Mouse (Mus musculus) kidney, embryonic 16.5 days (tissue): ENCODE results near the gene Pald1. TPM values are rescaled to one million over a fixed set of nuclear protein-coding genes. Genes with fewer than 3 reads are reported as not detected.

Experiments used
- ATAC-seq: fragments of 200-750 bp; cut with Nextera tagmentation; 2 replicates; pipeline ENCODE4 v1.8.0; 2017; ENCODE audit warnings: moderate TSS enrichment; ENCODE audit not compliant: low FRiP score, low TSS enrichment
- H3K27ac ChIP-seq: fragments of 300-500 bp; sonication (generic); 2 replicates; pipeline ENCODE4 v1.5.1; 2014; ENCODE audit warnings: low read length
- H3K27me3 ChIP-seq: fragments of 300-500 bp; sonication (generic); 2 replicates; pipeline ENCODE4 v1.6.1; 2014; ENCODE audit warnings: low read length, control low read depth, mixed read lengths; ENCODE audit not compliant: insufficient read depth
- H3K36me3 ChIP-seq: fragments of 300-500 bp; sonication (generic); 2 replicates; pipeline ENCODE4 v1.6.1; 2014; ENCODE audit warnings: low read length, control low read depth, mixed read lengths; ENCODE audit not compliant: insufficient read depth
- H3K4me1 ChIP-seq: fragments of 300-500 bp; sonication (generic); 2 replicates; pipeline ENCODE4 v1.6.1; 2014; ENCODE audit warnings: low read length, control low read depth, mixed read lengths; ENCODE audit not compliant: insufficient read depth
- H3K4me2 ChIP-seq: fragments of 300-500 bp; sonication (generic); replicated peaks from 2 replicates; pipeline ENCODE4 v1.6.1; 2014; ENCODE audit warnings: low read depth, low read length
- H3K4me3 ChIP-seq: fragments of 300-500 bp; sonication (generic); 2 replicates; pipeline ENCODE4 v1.5.1; 2014; ENCODE audit warnings: mild to moderate bottlenecking, low read length
- H3K9ac ChIP-seq: fragments of 300-500 bp; sonication (generic); replicated peaks from 2 replicates; pipeline ENCODE4 v1.6.1; 2014; ENCODE audit warnings: low read length
- H3K9me3 ChIP-seq: fragments of 300-500 bp; sonication (generic); 2 replicates; pipeline ENCODE4 v1.6.1; 2016; ENCODE audit warnings: low read length, control low read depth
- WGBS: fragments of 180-500 bp; shearing (Covaris S2); extraction: QIAGEN DNeasy Blood & Tissue Kit; methylation state at CpG from one replicate; pipeline ENCODE4 v1.1.7; 2014; 5-methylcytosine and 5-hydroxymethylcytosine counted together
- polyA plus RNA-seq: library from polyadenylated mRNA; unstranded; fragments of >200 nt; fragmentation: Nextera tagmentation; extraction: Ambion mirVana; gene quantifications from 2 replicates; pipeline ENCODE4 v1.2.1, GENCODE M21; 2015

Gene Pald1
- polyA plus RNA-seq, 1 experiment from 2014 or later: 39.5 TPM

- H3K9ac ChIP-seq: no peak overlapping the region
- H3K27ac ChIP-seq: no peak overlapping the region
- 73% methylated on average over 5 of the region's 5 CpGs for WGBS
- peaks cover 4% of the 10 kb centered on the region; the same call in 1 of the 2 replicates for H3K4me1 ChIP-seq
- no peak for ATAC-seq
- no peak overlapping the region for H3K4me2 ChIP-seq
- H3K27me3 ChIP-seq: no peaks in the 10 kb centered on the region
- peaks cover 11% of the 10 kb centered on the region for H3K36me3 ChIP-seq
- H3K4me3 ChIP-seq: no peak overlapping the region
- no peaks in the 10 kb centered on the region for H3K9me3 ChIP-seq
Observed at GRCm38 (mm10) chr10:61331046-61331445, 52.3 kb downstream of the Pald1 start.

- H3K9ac ChIP-seq: no peak overlapping the region; the same call in 1 of the 2 replicates
- H3K27ac ChIP-seq: no peak overlapping the region
- H3K4me3 ChIP-seq: no peak overlapping the region
- ATAC-seq: no peak
- no peak overlapping the region for H3K4me2 ChIP-seq
- H3K9me3 ChIP-seq: no peaks in the 10 kb centered on the region
- peaks cover 7% of the 10 kb centered on the region; the same call in 1 of the 2 replicates for H3K4me1 ChIP-seq
- 35% methylated on average over 7 of the region's 7 CpGs for whole genome bisulfite sequencing
- H3K27me3 ChIP-seq: no peaks in the 10 kb centered on the region
- H3K36me3 ChIP-seq: peaks cover 16% of the 10 kb centered on the region
Observed at GRCm38 (mm10) chr10:61328927-61329326, 54.4 kb downstream of the Pald1 start.

GRCm38 (mm10) chr10:61327545-61327944, 55.8 kb downstream of the Pald1 start:
- Histone ChIP-seq H3K9me3 (no peaks in the 10 kb centered on the region), H3K27ac (no peak overlapping the region), H3K4me3 (no peak overlapping the region), H3K4me1 (peaks cover 7% of the 10 kb centered on the region; the same call in 1 of the 2 replicates), H3K27me3 (no peaks in the 10 kb centered on the region), H3K9ac (no peak overlapping the region; the same call in 1 of the 2 replicates), H3K36me3 (peaks cover 13% of the 10 kb centered on the region; the same call in 1 of the 2 replicates), H3K4me2 (no peak overlapping the region)
- ATAC-seq: no peak; the same call in 1 of the 2 replicates
- WGBS: 76% methylated on average over 10 of the region's 10 CpGs

- peaks cover 16% of the 10 kb centered on the region; the same call in 1 of the 2 replicates for H3K36me3 ChIP-seq
- peaks cover 7% of the 10 kb centered on the region; the same call in 1 of the 2 replicates for H3K4me1 ChIP-seq
- WGBS: 52% methylated on average over 9 of the region's 9 CpGs
- no peak overlapping the region for H3K4me2 ChIP-seq
- H3K9me3 ChIP-seq: no peaks in the 10 kb centered on the region
- H3K9ac ChIP-seq: no peak overlapping the region
- ATAC-seq: peak; percentile 71
- H3K4me3 ChIP-seq: no peak overlapping the region
- 0 out of 2 replicates have a peak overlapping the region, but pooled peaks have one; percentile 13 for H3K27ac ChIP-seq
- H3K27me3 ChIP-seq: no peaks in the 10 kb centered on the region
Observed at GRCm38 (mm10) chr10:61325782-61326328, 57.5 kb downstream of the Pald1 start.

GRCm38 (mm10) chr10:61324717-61325116, 58.6 kb downstream of the Pald1 start:
- Histone ChIP-seq H3K9me3 (no peaks in the 10 kb centered on the region), H3K9ac (no peak overlapping the region), H3K4me1 (peaks cover 7% of the 10 kb centered on the region; the same call in 1 of the 2 replicates), H3K27ac (no peak overlapping the region), H3K4me3 (no peak overlapping the region), H3K36me3 (peaks cover 26% of the 10 kb centered on the region; the same call in 1 of the 2 replicates), H3K27me3 (no peaks in the 10 kb centered on the region), H3K4me2 (no peak overlapping the region)
- no peak for ATAC-seq
- 73% methylated on average over 8 of the region's 8 CpGs for WGBS

- no peak overlapping the region for H3K4me2 ChIP-seq
- 83% methylated on average over 3 of the region's 3 CpGs for WGBS
- peaks cover 9% of the 10 kb centered on the region; the same call in 1 of the 2 replicates for H3K4me1 ChIP-seq
- no peak overlapping the region for H3K27ac ChIP-seq
- peaks cover 23% of the 10 kb centered on the region; the same call in 1 of the 2 replicates for H3K36me3 ChIP-seq
- H3K4me3 ChIP-seq: no peak overlapping the region
- H3K9ac ChIP-seq: no peak overlapping the region
- H3K27me3 ChIP-seq: no peaks in the 10 kb centered on the region
- no peak for ATAC-seq
- no peaks in the 10 kb centered on the region for H3K9me3 ChIP-seq
Observed at GRCm38 (mm10) chr10:61318527-61318926, 64.8 kb downstream of the Pald1 start.

GRCm38 (mm10) chr10:61315324-61315880, 67.9 kb downstream of the Pald1 start:
- Histone ChIP-seq H3K9ac (no peak overlapping the region), H3K4me3 (no peak overlapping the region), H3K27ac (no peak overlapping the region), H3K36me3 (peaks cover 8% of the 10 kb centered on the region; the same call in 1 of the 2 replicates), H3K4me2 (no peak overlapping the region), H3K27me3 (no peaks in the 10 kb centered on the region), H3K9me3 (no peaks in the 10 kb centered on the region), H3K4me1 (peaks cover 22% of the 10 kb centered on the region)
- 59% methylated on average over 9 of the region's 9 CpGs for WGBS
- ATAC-seq: no peak

GRCm38 (mm10) chr10:61313750-61314149, 69.6 kb downstream of the Pald1 start:
- ATAC-seq: no peak
- Histone ChIP-seq H3K4me1 (peaks cover 25% of the 10 kb centered on the region), H3K9ac (no peak overlapping the region), H3K27ac (no peak overlapping the region), H3K9me3 (no peaks in the 10 kb centered on the region), H3K27me3 (no peaks in the 10 kb centered on the region), H3K36me3 (no peaks in the 10 kb centered on the region), H3K4me3 (no peak overlapping the region), H3K4me2 (no peak overlapping the region)
- WGBS: 34% methylated on average over 7 of the region's 7 CpGs

- peak; percentile 84 for ATAC-seq
- Histone ChIP-seq H3K4me2 (no peak overlapping the region), H3K27me3 (no peaks in the 10 kb centered on the region), H3K9ac (peak overlapping the region; percentile 18; the same call in 1 of the 2 replicates), H3K27ac (peak overlapping the region; percentile 70), H3K4me3 (no peak overlapping the region), H3K4me1 (peaks cover 28% of the 10 kb centered on the region), H3K36me3 (no peaks in the 10 kb centered on the region), H3K9me3 (no peaks in the 10 kb centered on the region)
- 20% methylated on average over 7 of the region's 7 CpGs for WGBS
Observed at GRCm38 (mm10) chr10:61312754-61313153, 70.6 kb downstream of the Pald1 start.

GRCm38 (mm10) chr10:61312159-61312558, 71.2 kb downstream of the Pald1 start:
- ATAC-seq: no peak
- 71% methylated on average over 6 of the region's 6 CpGs for WGBS
- H3K9ac ChIP-seq: 0 out of 2 replicates have a peak overlapping the region, but pooled peaks have one; percentile 18
- no peak overlapping the region for H3K4me2 ChIP-seq
- H3K36me3 ChIP-seq: no peaks in the 10 kb centered on the region
- peak overlapping the region; percentile 70 for H3K27ac ChIP-seq
- no peaks in the 10 kb centered on the region for H3K9me3 ChIP-seq
- H3K4me1 ChIP-seq: peaks cover 28% of the 10 kb centered on the region
- H3K4me3 ChIP-seq: no peak overlapping the region
- no peaks in the 10 kb centered on the region for H3K27me3 ChIP-seq
